Mouse (Mus musculus) heart, embryonic 12.5 days (tissue): ENCODE results near the gene Eif4a2. TPM values are rescaled to one million over a fixed set of nuclear protein-coding genes. Genes with fewer than 3 reads are reported as not detected.
A peak's percentile ranks its signal among the peaks of the same experiment; 100 is the strongest.

Experiments used
- ATAC-seq: fragments of 200-750 bp; cut with Nextera tagmentation; 2 replicates; pipeline ENCODE4 v1.8.0; 2017; ENCODE audit warnings: moderate TSS enrichment, moderate library complexity; ENCODE audit not compliant: insufficient number of reproducible peaks, low FRiP score
- H3K27ac ChIP-seq: fragments of 300-500 bp; sonication (generic); 2 replicates; pipeline ENCODE4 v1.5.1; 2016; ENCODE audit warnings: mild to moderate bottlenecking, moderate library complexity; ENCODE audit not compliant: poor library complexity, severe bottlenecking
- H3K27me3 ChIP-seq: fragments of 300-500 bp; sonication (generic); replicated peaks from 2 replicates; pipeline ENCODE4 v1.6.1; 2016; ENCODE audit warnings: mild to moderate bottlenecking, moderate library complexity
- H3K36me3 ChIP-seq: fragments of 300-500 bp; sonication (generic); 2 replicates; pipeline ENCODE4 v1.6.1; 2016; ENCODE audit warnings: mild to moderate bottlenecking, moderate library complexity
- H3K4me1 ChIP-seq: fragments of 300-500 bp; sonication (generic); replicated peaks from 2 replicates; pipeline ENCODE4 v1.6.1; 2016; ENCODE audit warnings: mild to moderate bottlenecking
- H3K4me2 ChIP-seq: fragments of 300-500 bp; sonication (generic); 2 replicates; pipeline ENCODE4 v1.6.1; 2016; ENCODE audit warnings: mild to moderate bottlenecking, moderate library complexity
- H3K4me3 ChIP-seq: fragments of 300-500 bp; sonication (generic); 2 replicates; pipeline ENCODE4 v1.5.1; 2016; ENCODE audit warnings: mild to moderate bottlenecking
- H3K9ac ChIP-seq: fragments of 300-500 bp; sonication (generic); 2 replicates; pipeline ENCODE4 v1.6.1; 2016; ENCODE audit warnings: mild to moderate bottlenecking, moderate library complexity
- H3K9me3 ChIP-seq: fragments of 300-500 bp; sonication (generic); replicated peaks from 2 replicates; pipeline ENCODE4 v1.6.1; 2016; ENCODE audit warnings: mild to moderate bottlenecking, moderate library complexity
- WGBS: fragments of 180-500 bp; shearing (Covaris S2); methylation state at CpG from one replicate; pipeline ENCODE4 v1.1.7; 2016; 5-methylcytosine and 5-hydroxymethylcytosine counted together
- polyA plus RNA-seq: library from polyadenylated mRNA; unstranded; fragments of >200 nt; fragmentation: Nextera tagmentation; extraction: Ambion mirVana; gene quantifications from 2 replicates; pipeline ENCODE4 v1.2.1, GENCODE M21; 2016

The Eif4a2 gene
- polyA plus RNA-seq, 1 experiment from 2014 or later: 195 TPM

- WGBS: 80% methylated on average over 3 of the region's 3 CpGs
- H3K4me3 ChIP-seq: no peak within 1 kb of the TSS
- H3K9me3 ChIP-seq: no peaks in the 10 kb centered on the region
- ATAC-seq: no peak
- no peaks in the 10 kb centered on the region for H3K36me3 ChIP-seq
- H3K9ac ChIP-seq: no peak within 1 kb of the TSS
- H3K4me2 ChIP-seq: no peak within 1 kb of the TSS
- no peak within 1 kb of the TSS for H3K27ac ChIP-seq
- no peaks in the 10 kb centered on the region for H3K27me3 ChIP-seq
- H3K4me1 ChIP-seq: peaks cover 22% of the 10 kb centered on the region
Measured at GRCm38 (mm10) chr16:23146280-23146679, 39.0 kb downstream of the Eif4a2 start, which contains the start of gene Adipoq. TSS of gene Adipoq (plus strand) at chr16:23146536.

- Histone ChIP-seq H3K36me3 (no peaks in the 10 kb centered on the region), H3K4me2 (no peak overlapping the region), H3K27me3 (no peaks in the 10 kb centered on the region), H3K9ac (no peak overlapping the region), H3K9me3 (no peaks in the 10 kb centered on the region), H3K4me1 (peaks cover 22% of the 10 kb centered on the region), H3K27ac (no peak overlapping the region), H3K4me3 (no peak overlapping the region)
- peak; percentile 45; the same call in 1 of the 2 replicates for ATAC-seq
- 58% methylated on average over 2 of the region's 2 CpGs for WGBS
Measured at GRCm38 (mm10) chr16:23148936-23149335, 41.7 kb downstream of the Eif4a2 start.

GRCm38 (mm10) chr16:23149396-23149795 is 42.2 kb downstream of the Eif4a2 start:
- H3K27ac ChIP-seq: no peak overlapping the region
- no peak for ATAC-seq
- H3K4me2 ChIP-seq: no peak overlapping the region
- H3K27me3 ChIP-seq: no peaks in the 10 kb centered on the region
- peaks cover 22% of the 10 kb centered on the region for H3K4me1 ChIP-seq
- no peak overlapping the region for H3K9ac ChIP-seq
- no peaks in the 10 kb centered on the region for H3K36me3 ChIP-seq
- no peaks in the 10 kb centered on the region for H3K9me3 ChIP-seq
- WGBS: 78% methylated on average over 8 of the region's 8 CpGs
- no peak overlapping the region for H3K4me3 ChIP-seq

- Histone ChIP-seq H3K36me3 (no peaks in the 10 kb centered on the region), H3K27me3 (no peaks in the 10 kb centered on the region), H3K9ac (no peak overlapping the region), H3K4me2 (no peak overlapping the region), H3K4me3 (no peak overlapping the region), H3K9me3 (no peaks in the 10 kb centered on the region), H3K27ac (no peak overlapping the region), H3K4me1 (peaks cover 14% of the 10 kb centered on the region)
- 15% methylated on average over 2 of the region's 2 CpGs for WGBS
- no peak for ATAC-seq
Measured at GRCm38 (mm10) chr16:23151423-23151822, 44.2 kb downstream of the Eif4a2 start.

- H3K27me3 ChIP-seq: no peaks in the 10 kb centered on the region
- no peak overlapping the region for H3K9ac ChIP-seq
- no peak overlapping the region for H3K4me2 ChIP-seq
- H3K27ac ChIP-seq: no peak overlapping the region
- H3K9me3 ChIP-seq: no peaks in the 10 kb centered on the region
- H3K4me3 ChIP-seq: no peak overlapping the region
- no peak for ATAC-seq
- 72% methylated on average over 5 of the region's 5 CpGs for WGBS
- H3K4me1 ChIP-seq: peaks cover 10% of the 10 kb centered on the region
- no peaks in the 10 kb centered on the region for H3K36me3 ChIP-seq
Measured at GRCm38 (mm10) chr16:23154261-23154660, 47.0 kb downstream of the Eif4a2 start.

GRCm38 (mm10) chr16:23157013-23157412 is 49.8 kb downstream of the Eif4a2 start:
- no peak overlapping the region for H3K27ac ChIP-seq
- H3K9ac ChIP-seq: no peak overlapping the region
- peaks cover 10% of the 10 kb centered on the region for H3K4me1 ChIP-seq
- H3K4me3 ChIP-seq: no peak overlapping the region
- H3K4me2 ChIP-seq: no peak overlapping the region
- no peaks in the 10 kb centered on the region for H3K9me3 ChIP-seq
- ATAC-seq: no peak
- 89% methylated on average over 13 of the region's 13 CpGs for WGBS
- no peaks in the 10 kb centered on the region for H3K36me3 ChIP-seq
- H3K27me3 ChIP-seq: no peaks in the 10 kb centered on the region

GRCm38 (mm10) chr16:23158292-23158691 is 51.0 kb downstream of the Eif4a2 start:
- no peak overlapping the region for H3K9ac ChIP-seq
- no peaks in the 10 kb centered on the region for H3K9me3 ChIP-seq
- H3K36me3 ChIP-seq: no peaks in the 10 kb centered on the region
- no peak overlapping the region for H3K27ac ChIP-seq
- H3K4me1 ChIP-seq: peaks cover 10% of the 10 kb centered on the region
- no peak overlapping the region for H3K4me2 ChIP-seq
- H3K4me3 ChIP-seq: no peak overlapping the region
- WGBS: 73% methylated on average over 7 of the region's 7 CpGs
- no peak for ATAC-seq
- H3K27me3 ChIP-seq: no peaks in the 10 kb centered on the region

- H3K4me3 ChIP-seq: no peak overlapping the region
- H3K9me3 ChIP-seq: no peaks in the 10 kb centered on the region
- WGBS: 29% methylated on average over 2 of the region's 2 CpGs
- ATAC-seq: no peak
- H3K4me1 ChIP-seq: peaks cover 10% of the 10 kb centered on the region
- H3K36me3 ChIP-seq: no peaks in the 10 kb centered on the region
- no peak overlapping the region for H3K9ac ChIP-seq
- H3K27me3 ChIP-seq: no peaks in the 10 kb centered on the region
- H3K4me2 ChIP-seq: peak overlapping the region; percentile 34
- no peak overlapping the region for H3K27ac ChIP-seq
Measured at GRCm38 (mm10) chr16:23158957-23159356, 51.7 kb downstream of the Eif4a2 start.

- Histone ChIP-seq H3K36me3 (no peaks in the 10 kb centered on the region), H3K4me3 (no peak overlapping the region), H3K4me1 (peaks cover 10% of the 10 kb centered on the region), H3K27me3 (no peaks in the 10 kb centered on the region), H3K9ac (no peak overlapping the region), H3K27ac (no peak overlapping the region), H3K9me3 (no peaks in the 10 kb centered on the region), H3K4me2 (no peak overlapping the region)
- WGBS: 48% methylated on average over 2 of the region's 2 CpGs
- ATAC-seq: no peak
Measured at GRCm38 (mm10) chr16:23159749-23160148, 52.5 kb downstream of the Eif4a2 start.

GRCm38 (mm10) chr16:23162116-23162515 is 54.9 kb downstream of the Eif4a2 start:
- WGBS: 86% methylated on average over 3 of the region's 3 CpGs
- no peak for ATAC-seq
- no peaks in the 10 kb centered on the region for H3K27me3 ChIP-seq
- H3K27ac ChIP-seq: no peak overlapping the region
- H3K4me1 ChIP-seq: peaks cover 10% of the 10 kb centered on the region
- no peaks in the 10 kb centered on the region for H3K36me3 ChIP-seq
- no peaks in the 10 kb centered on the region for H3K9me3 ChIP-seq
- no peak overlapping the region for H3K9ac ChIP-seq
- no peak overlapping the region for H3K4me3 ChIP-seq
- no peak overlapping the region for H3K4me2 ChIP-seq
